Mouse (Mus musculus) embryo, embryonic 11.5 days (tissue): Measurements from ENCODE around the gene Pecr.
"Not testable (repeated sequence)": the region's sequence is repeated elsewhere in the genome, so short reads cannot be mapped to it uniquely, and the experiment has no call there.

ENCODE experiments used
- DNase-seq: peaks from one replicate; pipeline ENCODE4 v3.0.0-alpha.2; 2012; ENCODE audit warnings: low read depth, low spot score

Gene Pecr

GRCm38 (mm10) chr1:72287893-72288292 is 3.8 kb upstream of the Pecr start:
- DNase-seq: no peak

- no peak for DNase-seq
These were observed 2.8 kb upstream of the Pecr start for GRCm38 (mm10) chr1:72286904-72287303.

- no peak for DNase-seq
These were observed 425 bp upstream of the Pecr start for GRCm38 (mm10) chr1:72284539-72284938.

- DNase-seq: no peak
These were observed 1.5 kb downstream of the Pecr start for GRCm38 (mm10) chr1:72282604-72283003.

- no peak for DNase-seq
These were observed 6.0 kb downstream of the Pecr start for GRCm38 (mm10) chr1:72278085-72278484.

- no peak for DNase-seq
These were observed 21.0 kb downstream of the Pecr start for GRCm38 (mm10) chr1:72263099-72263498.

GRCm38 (mm10) chr1:72256381-72257256 is 27.5 kb downstream of the Pecr start:
- DNase-seq: no peak

- no peak for DNase-seq
These were observed 28.3 kb downstream of the Pecr start for GRCm38 (mm10) chr1:72255854-72256175.

GRCm38 (mm10) chr1:72255062-72255853 is 28.9 kb downstream of the Pecr start:
- peak; percentile 69 for DNase-seq

- DNase-seq: peak; percentile 85
These were observed 29.5 kb downstream of the Pecr start for GRCm38 (mm10) chr1:72254545-72255061.

GRCm38 (mm10) chr1:72253881-72254491 is 30.1 kb downstream of the Pecr start:
- no peak for DNase-seq

- no peak for DNase-seq
These were observed 32.3 kb downstream of the Pecr start for GRCm38 (mm10) chr1:72251806-72252205.

- DNase-seq: not testable (repeated sequence)
These were observed 35.8 kb downstream of the Pecr start for GRCm38 (mm10) chr1:72248226-72248737.

- DNase-seq: peak; percentile 66
These were observed 39.6 kb downstream of the Pecr start for GRCm38 (mm10) chr1:72244317-72245036.

GRCm38 (mm10) chr1:72243656-72244316 is 40.3 kb downstream of the Pecr start:
- peak; percentile 98 for DNase-seq

- no peak for DNase-seq
These were observed 41.5 kb downstream of the Pecr start for GRCm38 (mm10) chr1:72242581-72243143.

- not testable (repeated sequence) for DNase-seq
These were observed 45.0 kb downstream of the Pecr start for GRCm38 (mm10) chr1:72239113-72239512.

GRCm38 (mm10) chr1:72238016-72238580 is 46.0 kb downstream of the Pecr start:
- DNase-seq: no peak

- DNase-seq: no peak
These were observed 46.9 kb downstream of the Pecr start for GRCm38 (mm10) chr1:72237007-72237775.
